Mouse (Mus musculus): ENCODE data around the gene Ddr2. TPM values are rescaled to one million over a fixed set of nuclear protein-coding genes. Genes with fewer than 3 reads are reported as not detected.

Gene Ddr2
- polyA plus RNA-seq, 1 experiment from 2014 or later = 0.91 TPM

GRCm38 (mm10) chr1:170056921-170057320 is 53.6 kb downstream of the Ddr2 start:
- no peak overlapping the region for H3K9ac ChIP-seq (replicated peaks; ENCODE audit: low read depth, low read length)
- H3K4me1 ChIP-seq (ENCODE audit: control insufficient read depth, insufficient read depth, low read length) = peaks cover 3% of the 10 kb centered on the region; the same call in 1 of the 2 replicates
- ATAC-seq (ENCODE audit: low read depth) = no peak
- no peaks in the 10 kb centered on the region for H3K27me3 ChIP-seq (ENCODE audit: control insufficient read depth, insufficient read depth, low read length)
- WGBS = 67% methylated on average over 3 of the region's 3 CpGs
- H3K4me3 ChIP-seq (ENCODE audit: low read depth, low read length) = no peak overlapping the region
- H3K9me3 ChIP-seq (ENCODE audit: control insufficient read depth, low read length) = no peaks in the 10 kb centered on the region
- H3K27ac ChIP-seq (ENCODE audit: low read depth, low read length) = no peak overlapping the region
- H3K4me2 ChIP-seq (ENCODE audit: low read depth, low read length) = no peak overlapping the region
- H3K36me3 ChIP-seq (ENCODE audit: control insufficient read depth, insufficient read depth, low read length) = no peaks in the 10 kb centered on the region

- Histone ChIP-seq H3K27me3 (ENCODE audit: control insufficient read depth, insufficient read depth, low read length) (no peaks in the 10 kb centered on the region), H3K27ac (ENCODE audit: low read depth, low read length) (no peak overlapping the region), H3K4me3 (ENCODE audit: low read depth, low read length) (no peak overlapping the region), H3K9me3 (ENCODE audit: control insufficient read depth, low read length) (no peaks in the 10 kb centered on the region), H3K9ac (replicated peaks; ENCODE audit: low read depth, low read length) (no peak overlapping the region), H3K36me3 (ENCODE audit: control insufficient read depth, insufficient read depth, low read length) (no peaks in the 10 kb centered on the region), H3K4me2 (ENCODE audit: low read depth, low read length) (no peak overlapping the region), H3K4me1 (ENCODE audit: control insufficient read depth, insufficient read depth, low read length) (peaks cover 3% of the 10 kb centered on the region; the same call in 1 of the 2 replicates)
- ATAC-seq (ENCODE audit: low read depth) = peak; percentile 50
- 25% methylated on average over 6 of the region's 6 CpGs for WGBS
These were observed 54.3 kb downstream of the Ddr2 start for GRCm38 (mm10) chr1:170056214-170056613.

GRCm38 (mm10) chr1:170052469-170053065 is 58.0 kb downstream of the Ddr2 start:
- Histone ChIP-seq H3K36me3 (ENCODE audit: control insufficient read depth, insufficient read depth, low read length) (no peaks in the 10 kb centered on the region), H3K4me3 (ENCODE audit: low read depth, low read length) (no peak overlapping the region), H3K27me3 (ENCODE audit: control insufficient read depth, insufficient read depth, low read length) (no peaks in the 10 kb centered on the region), H3K27ac (ENCODE audit: low read depth, low read length) (no peak overlapping the region), H3K4me1 (ENCODE audit: control insufficient read depth, insufficient read depth, low read length) (peaks cover 3% of the 10 kb centered on the region; the same call in 1 of the 2 replicates), H3K4me2 (ENCODE audit: low read depth, low read length) (no peak overlapping the region), H3K9me3 (ENCODE audit: control insufficient read depth, low read length) (no peaks in the 10 kb centered on the region), H3K9ac (replicated peaks; ENCODE audit: low read depth, low read length) (no peak overlapping the region)
- 96% methylated on average over 1 of the region's 1 CpGs for WGBS
- ATAC-seq (ENCODE audit: low read depth) = no peak

- H3K4me1 ChIP-seq (ENCODE audit: control insufficient read depth, insufficient read depth, low read length) = peaks cover 3% of the 10 kb centered on the region; the same call in 1 of the 2 replicates
- no peak for ATAC-seq (ENCODE audit: low read depth)
- H3K4me3 ChIP-seq (ENCODE audit: low read depth, low read length) = no peak overlapping the region
- WGBS = 54% methylated on average over 5 of the region's 5 CpGs
- H3K4me2 ChIP-seq (ENCODE audit: low read depth, low read length) = no peak overlapping the region
- no peaks in the 10 kb centered on the region for H3K36me3 ChIP-seq (ENCODE audit: control insufficient read depth, insufficient read depth, low read length)
- no peaks in the 10 kb centered on the region for H3K27me3 ChIP-seq (ENCODE audit: control insufficient read depth, insufficient read depth, low read length)
- H3K9me3 ChIP-seq (ENCODE audit: control insufficient read depth, low read length) = no peaks in the 10 kb centered on the region
- no peak overlapping the region for H3K9ac ChIP-seq (replicated peaks; ENCODE audit: low read depth, low read length)
- H3K27ac ChIP-seq (ENCODE audit: low read depth, low read length) = no peak overlapping the region
These were observed 58.9 kb downstream of the Ddr2 start for GRCm38 (mm10) chr1:170051631-170052177.

GRCm38 (mm10) chr1:170048434-170048833 is 62.1 kb downstream of the Ddr2 start:
- no peak overlapping the region for H3K4me2 ChIP-seq (ENCODE audit: low read depth, low read length)
- ATAC-seq (ENCODE audit: low read depth) = no peak
- H3K4me3 ChIP-seq (ENCODE audit: low read depth, low read length) = no peak overlapping the region
- no peak overlapping the region for H3K9ac ChIP-seq (replicated peaks; ENCODE audit: low read depth, low read length)
- H3K9me3 ChIP-seq (ENCODE audit: control insufficient read depth, low read length) = no peaks in the 10 kb centered on the region
- H3K27me3 ChIP-seq (ENCODE audit: control insufficient read depth, insufficient read depth, low read length) = no peaks in the 10 kb centered on the region
- no peak overlapping the region for H3K27ac ChIP-seq (ENCODE audit: low read depth, low read length)
- no peaks in the 10 kb centered on the region for H3K36me3 ChIP-seq (ENCODE audit: control insufficient read depth, insufficient read depth, low read length)
- no peaks in the 10 kb centered on the region for H3K4me1 ChIP-seq (ENCODE audit: control insufficient read depth, insufficient read depth, low read length)
- WGBS = 85% methylated on average over 4 of the region's 4 CpGs

- no peaks in the 10 kb centered on the region for H3K4me1 ChIP-seq (ENCODE audit: control insufficient read depth, insufficient read depth, low read length)
- no peaks in the 10 kb centered on the region for H3K36me3 ChIP-seq (ENCODE audit: control insufficient read depth, insufficient read depth, low read length)
- ATAC-seq (ENCODE audit: low read depth) = no peak
- no peak overlapping the region for H3K4me2 ChIP-seq (ENCODE audit: low read depth, low read length)
- H3K9me3 ChIP-seq (ENCODE audit: control insufficient read depth, low read length) = no peaks in the 10 kb centered on the region
- 77% methylated on average over 9 of the region's 9 CpGs for WGBS
- no peak overlapping the region for H3K27ac ChIP-seq (ENCODE audit: low read depth, low read length)
- no peak overlapping the region for H3K4me3 ChIP-seq (ENCODE audit: low read depth, low read length)
- H3K27me3 ChIP-seq (ENCODE audit: control insufficient read depth, insufficient read depth, low read length) = no peaks in the 10 kb centered on the region
- no peak overlapping the region for H3K9ac ChIP-seq (replicated peaks; ENCODE audit: low read depth, low read length)
These were observed 65.7 kb downstream of the Ddr2 start for GRCm38 (mm10) chr1:170044726-170045471.

GRCm38 (mm10) chr1:170043753-170044152 is 66.8 kb downstream of the Ddr2 start:
- Histone ChIP-seq H3K9me3 (ENCODE audit: control insufficient read depth, low read length) (no peaks in the 10 kb centered on the region), H3K4me2 (ENCODE audit: low read depth, low read length) (no peak overlapping the region), H3K27ac (ENCODE audit: low read depth, low read length) (no peak overlapping the region), H3K4me3 (ENCODE audit: low read depth, low read length) (no peak overlapping the region), H3K4me1 (ENCODE audit: control insufficient read depth, insufficient read depth, low read length) (no peaks in the 10 kb centered on the region), H3K9ac (replicated peaks; ENCODE audit: low read depth, low read length) (no peak overlapping the region), H3K36me3 (ENCODE audit: control insufficient read depth, insufficient read depth, low read length) (no peaks in the 10 kb centered on the region), H3K27me3 (ENCODE audit: control insufficient read depth, insufficient read depth, low read length) (no peaks in the 10 kb centered on the region)
- ATAC-seq (ENCODE audit: low read depth) = no peak

GRCm38 (mm10) chr1:170042996-170043395 is 67.6 kb downstream of the Ddr2 start:
- H3K27ac ChIP-seq (ENCODE audit: low read depth, low read length) = no peak overlapping the region
- WGBS = 94% methylated on average over 5 of the region's 5 CpGs

GRCm38 (mm10) chr1:170039402-170039801 is 71.2 kb downstream of the Ddr2 start:
- no peak overlapping the region for H3K4me3 ChIP-seq (ENCODE audit: low read depth, low read length)
- H3K9me3 ChIP-seq (ENCODE audit: control insufficient read depth, low read length) = no peaks in the 10 kb centered on the region
- no peak for ATAC-seq (ENCODE audit: low read depth)
- no peak overlapping the region for H3K9ac ChIP-seq (replicated peaks; ENCODE audit: low read depth, low read length)
- no peak overlapping the region for H3K4me2 ChIP-seq (ENCODE audit: low read depth, low read length)
- no peaks in the 10 kb centered on the region for H3K36me3 ChIP-seq (ENCODE audit: control insufficient read depth, insufficient read depth, low read length)
- H3K4me1 ChIP-seq (ENCODE audit: control insufficient read depth, insufficient read depth, low read length) = no peaks in the 10 kb centered on the region
- H3K27me3 ChIP-seq (ENCODE audit: control insufficient read depth, insufficient read depth, low read length) = no peaks in the 10 kb centered on the region
- no peak overlapping the region for H3K27ac ChIP-seq (ENCODE audit: low read depth, low read length)
- 68% methylated on average over 4 of the region's 4 CpGs for WGBS

More at GRCm38 (mm10) chr1:170042996-170043395, 67.6 kb downstream of the Ddr2 start:
- no peaks in the 10 kb centered on the region for H3K27me3 ChIP-seq (ENCODE audit: control insufficient read depth, insufficient read depth, low read length)
- no peak for ATAC-seq (ENCODE audit: low read depth)
- no peak overlapping the region for H3K4me2 ChIP-seq (ENCODE audit: low read depth, low read length)
- H3K36me3 ChIP-seq (ENCODE audit: control insufficient read depth, insufficient read depth, low read length) = no peaks in the 10 kb centered on the region
- no peak overlapping the region for H3K9ac ChIP-seq (replicated peaks; ENCODE audit: low read depth, low read length)
- no peak overlapping the region for H3K4me3 ChIP-seq (ENCODE audit: low read depth, low read length)
- no peaks in the 10 kb centered on the region for H3K9me3 ChIP-seq (ENCODE audit: control insufficient read depth, low read length)
- H3K4me1 ChIP-seq (ENCODE audit: control insufficient read depth, insufficient read depth, low read length) = no peaks in the 10 kb centered on the region
